Mouse (Mus musculus) urinary bladder, postnatal 25 days (tissue): ENCODE results near the gene Cxcl14.

Source experiments
- DNase-seq: peaks from one replicate; pipeline ENCODE4 v3.0.0; 2022; ENCODE audit warnings: low spot score

The Cxcl14 gene

DNA sequence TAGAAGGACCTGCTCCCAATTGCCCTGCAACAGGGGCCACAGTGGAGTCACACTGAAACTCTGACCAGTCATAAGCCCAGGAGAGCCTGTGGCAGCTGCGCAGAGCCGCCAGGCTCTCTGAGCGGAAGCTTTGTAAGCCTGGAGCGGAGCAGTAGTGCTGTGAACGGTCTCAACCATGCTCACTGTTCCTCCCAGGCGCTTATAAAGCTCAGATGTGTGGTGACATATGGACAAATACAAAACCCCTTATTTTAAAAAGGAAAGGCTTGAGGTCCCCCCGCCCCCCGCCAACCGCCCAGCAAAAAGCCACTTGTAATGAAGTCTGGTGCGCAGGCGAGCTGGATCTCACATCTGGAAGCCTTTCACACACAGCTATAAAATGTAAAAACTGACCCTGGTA lies 7.1 kb downstream of the Cxcl14 start:
- DNase-seq = no peak

DNA sequence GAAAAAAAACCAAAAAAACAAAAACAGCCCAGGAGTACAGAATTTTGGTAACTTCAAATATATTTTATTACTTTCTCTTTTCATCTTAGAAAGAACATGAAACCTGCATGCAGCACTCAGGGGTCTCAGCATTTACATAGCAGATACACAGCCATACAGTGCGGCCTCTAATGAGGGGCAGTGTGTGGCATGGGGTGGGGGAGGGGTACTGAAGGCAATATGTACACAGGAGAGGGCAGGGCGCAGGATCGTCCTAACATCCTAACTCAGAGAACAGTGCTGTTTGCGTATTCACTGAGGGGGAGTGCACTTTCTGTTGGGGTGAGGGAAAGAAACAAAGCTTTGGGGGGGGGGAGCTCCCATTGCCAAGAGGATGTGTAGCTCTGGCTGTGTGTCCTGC lies 7.8 kb downstream of the Cxcl14 start:
- DNase-seq = no peak

DNA sequence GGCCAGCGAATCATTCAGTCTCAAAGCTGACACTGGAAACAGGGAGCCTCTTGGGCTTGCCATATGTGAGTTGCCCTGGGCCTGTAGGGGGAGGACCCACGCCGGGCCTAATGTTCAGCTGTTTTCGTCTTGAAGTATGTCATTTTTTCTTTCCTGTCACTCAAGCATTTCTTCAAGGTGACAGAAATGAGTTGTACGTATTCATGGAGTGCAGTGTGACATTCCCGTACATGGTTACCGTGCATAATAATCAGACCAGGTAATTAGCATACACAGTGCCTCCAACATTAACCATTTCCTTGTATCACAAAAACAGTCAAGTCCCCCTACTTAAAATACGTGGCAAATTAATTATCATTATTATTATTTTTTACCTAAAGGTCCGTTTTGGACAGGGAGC lies 9.3 kb downstream of the Cxcl14 start:
- no peak for DNase-seq

DNA sequence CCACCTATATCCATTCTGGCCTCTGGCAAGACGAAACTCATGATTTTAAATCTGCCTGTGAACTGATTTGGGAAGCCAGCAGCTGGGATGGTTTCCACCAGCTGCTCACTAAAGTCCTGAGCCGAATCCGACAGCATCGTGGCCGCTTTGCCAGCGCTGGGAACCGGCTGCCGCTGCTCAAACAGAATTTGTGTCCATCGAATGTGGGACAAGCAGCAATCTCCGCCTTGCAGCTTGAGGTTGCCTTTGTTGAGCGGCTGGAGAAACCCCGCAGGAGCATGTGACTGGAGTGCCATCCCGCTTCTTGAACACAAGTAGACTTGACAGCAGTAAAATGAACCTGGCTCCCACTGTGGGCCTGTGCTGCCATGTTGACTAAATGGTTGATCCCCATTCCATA lies 13.0 kb downstream of the Cxcl14 start:
- DNase-seq = no peak

DNA sequence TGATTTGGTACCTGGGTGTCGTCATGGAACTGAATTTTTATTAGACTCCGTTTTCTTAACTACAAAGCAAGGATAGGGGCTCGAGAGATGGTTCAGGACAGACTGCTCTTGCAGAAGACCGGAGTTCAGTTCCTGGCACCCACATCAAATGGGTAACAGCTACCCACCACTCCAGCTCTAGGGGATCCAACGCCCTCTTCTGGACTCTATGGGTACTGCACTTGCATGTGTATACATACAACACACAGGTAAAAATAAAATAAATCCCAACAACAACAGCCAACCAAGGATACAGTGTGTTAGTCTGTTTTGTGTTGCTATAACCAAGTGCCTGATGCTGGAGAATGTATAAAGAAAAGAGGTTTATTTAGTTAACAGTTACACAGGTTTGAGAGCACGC lies 16.0 kb downstream of the Cxcl14 start:
- no peak for DNase-seq

DNA sequence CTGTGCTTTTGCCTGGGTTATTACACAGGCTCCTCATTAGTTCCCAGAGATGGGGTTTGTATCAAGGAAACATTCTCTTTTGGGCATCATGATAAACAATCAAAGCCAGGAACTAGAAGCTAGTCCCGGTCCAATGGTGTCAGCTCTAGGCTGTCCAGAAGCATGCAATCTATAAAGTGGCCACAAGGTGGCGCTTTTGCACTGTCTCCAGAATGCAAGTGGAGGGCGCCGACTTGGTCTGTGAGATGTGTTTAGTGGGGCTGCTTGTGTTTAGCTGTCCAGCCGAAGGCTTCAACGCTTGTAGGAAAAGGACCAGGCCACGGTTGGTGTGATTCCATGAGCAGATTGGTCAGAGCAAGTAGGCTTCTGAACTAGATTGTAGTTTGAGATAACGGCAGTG lies 16.9 kb downstream of the Cxcl14 start:
- peak; percentile 83 for DNase-seq

DNA sequence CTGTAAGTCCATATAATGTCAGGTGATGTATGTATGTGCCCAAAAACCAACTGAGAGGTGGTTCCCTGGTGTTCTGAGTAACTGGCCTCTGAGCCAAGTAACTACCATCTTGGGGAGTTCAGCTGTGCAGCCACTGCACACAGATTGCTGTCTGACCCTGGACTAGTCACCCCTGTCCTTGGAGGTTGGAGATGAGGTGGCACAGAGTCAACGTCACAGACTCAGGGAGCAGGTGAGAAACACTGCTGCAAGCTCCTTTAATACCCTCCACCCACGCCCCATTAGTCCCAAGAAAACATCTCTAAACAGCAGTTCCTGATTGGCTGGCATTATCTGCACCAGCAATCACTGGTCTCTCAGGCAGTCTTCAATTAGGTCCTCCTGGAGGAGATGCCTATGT lies 21.2 kb downstream of the Cxcl14 start:
- no peak for DNase-seq

DNA sequence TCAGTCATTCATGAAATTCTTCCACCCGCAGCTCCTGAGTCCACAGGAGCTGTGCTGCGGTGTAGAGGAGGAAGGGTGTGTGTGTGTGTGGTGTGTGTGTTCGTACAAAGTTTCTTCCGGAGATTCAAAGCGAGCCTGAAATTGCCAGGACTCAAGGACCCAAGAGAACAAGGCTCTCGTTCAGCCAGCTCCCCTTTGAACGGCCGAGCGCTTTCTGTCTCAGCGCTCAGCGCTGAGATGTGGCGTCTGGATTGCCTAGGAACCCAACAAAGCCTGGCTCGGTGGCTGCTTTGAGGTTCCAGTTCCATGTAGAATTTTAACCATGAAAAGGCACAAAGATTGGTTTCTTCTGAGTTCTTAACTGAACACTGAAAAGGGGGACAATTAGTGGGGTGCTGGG lies 26.2 kb downstream of the Cxcl14 start:
- DNase-seq = no peak

DNA sequence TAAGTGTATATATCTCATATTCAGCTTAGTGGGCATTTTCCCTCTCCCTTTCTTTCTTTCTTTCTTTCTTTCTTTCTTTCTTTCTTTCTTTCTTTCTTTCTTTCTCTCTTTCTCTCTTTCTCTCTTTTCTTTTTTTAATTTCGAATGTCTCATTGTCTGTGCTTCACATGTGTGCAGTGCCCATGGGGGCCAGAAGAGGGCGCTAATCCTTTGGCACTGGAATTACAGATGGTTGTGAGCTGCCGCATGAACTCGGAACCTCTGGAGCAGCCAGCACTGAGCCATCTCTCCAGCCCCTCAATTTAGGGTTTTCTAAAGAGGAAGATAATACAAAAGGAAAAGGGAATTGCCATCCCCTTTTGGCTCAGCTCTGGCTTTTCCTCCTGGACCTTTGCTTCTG lies 29.0 kb downstream of the Cxcl14 start:
- DNase-seq = no peak

DNA sequence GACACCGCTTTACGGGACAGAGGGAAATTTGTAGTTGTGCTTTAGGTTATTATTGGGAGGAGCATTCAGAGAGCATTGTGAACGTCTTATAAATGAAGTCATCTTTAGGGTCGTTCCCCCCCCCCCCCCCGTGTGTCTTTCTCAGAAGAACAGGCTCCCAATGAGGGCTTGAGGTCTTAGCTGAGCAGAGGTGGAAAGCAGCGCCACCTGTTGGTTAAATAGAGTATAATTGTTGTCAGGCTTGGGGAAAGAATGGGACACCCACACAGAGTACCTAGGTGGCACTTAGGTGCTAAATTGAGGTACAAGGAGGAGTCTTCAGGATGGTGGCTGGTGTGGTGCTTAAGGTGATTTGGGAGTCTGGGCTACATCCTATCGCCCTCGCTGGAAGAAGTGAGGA lies 29.9 kb downstream of the Cxcl14 start:
- DNase-seq = peak; percentile 22

DNA sequence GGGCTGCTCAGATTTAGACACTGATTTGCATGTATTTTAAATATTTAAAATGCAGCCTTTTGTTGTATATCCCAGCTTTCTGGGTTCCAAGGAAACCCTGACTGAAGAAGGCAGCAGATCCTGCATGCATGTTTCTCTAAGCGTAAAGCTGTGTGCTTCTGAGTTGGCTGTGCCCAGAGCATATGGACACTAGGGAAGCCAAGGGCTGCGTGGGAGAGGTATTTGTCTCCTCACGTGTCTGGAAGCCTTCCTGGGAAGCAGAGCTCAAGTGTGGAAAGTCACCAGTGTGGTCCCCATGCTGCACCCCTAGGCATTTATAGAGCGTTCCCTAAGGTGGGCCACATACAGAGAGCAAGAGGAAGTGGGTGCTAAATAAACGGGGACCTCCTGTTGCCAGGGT lies 30.7 kb downstream of the Cxcl14 start:
- no peak for DNase-seq

DNA sequence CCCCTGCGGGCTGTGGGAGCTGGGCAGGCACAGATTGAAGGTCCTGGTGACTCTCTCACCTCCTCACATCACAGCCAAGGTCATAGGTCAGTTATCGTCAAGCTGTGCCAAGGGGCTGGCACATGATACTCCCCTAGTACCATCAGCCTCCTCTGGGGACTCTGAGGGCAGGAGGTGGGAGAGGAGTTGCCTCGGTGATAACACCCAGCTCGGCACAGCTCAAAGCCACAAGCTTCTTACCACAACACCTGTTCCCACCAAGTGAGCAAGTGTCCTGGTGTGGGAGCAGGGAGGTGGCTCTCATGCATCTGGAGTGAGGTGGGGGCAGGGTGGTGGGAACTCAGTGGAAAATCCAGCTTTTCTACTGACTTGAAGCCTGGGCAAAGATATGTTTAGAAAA lies 34.1 kb downstream of the Cxcl14 start:
- DNase-seq = no peak

DNA sequence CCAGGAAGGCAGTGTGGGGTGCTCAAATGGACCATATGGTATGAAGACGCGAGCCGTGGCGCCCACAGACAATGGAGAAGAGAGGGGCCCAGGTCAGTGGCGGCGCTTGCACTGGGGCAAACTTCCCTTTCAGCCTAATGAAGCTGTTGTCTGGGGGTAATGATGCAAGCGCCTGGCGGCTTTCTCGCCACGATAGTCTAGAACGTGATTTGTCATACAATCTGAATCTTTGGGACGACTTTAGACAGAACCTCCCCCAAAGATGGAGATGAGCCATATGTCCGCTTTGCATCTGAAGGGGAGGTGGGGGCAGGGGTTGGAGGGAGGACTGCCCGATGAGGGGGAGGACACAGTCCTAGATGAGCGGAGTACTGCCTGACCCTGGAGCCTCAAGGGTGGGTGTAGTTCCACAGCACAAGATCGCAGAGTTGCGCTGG lies 36.0 kb downstream of the Cxcl14 start:
- DNase-seq = no peak

DNA sequence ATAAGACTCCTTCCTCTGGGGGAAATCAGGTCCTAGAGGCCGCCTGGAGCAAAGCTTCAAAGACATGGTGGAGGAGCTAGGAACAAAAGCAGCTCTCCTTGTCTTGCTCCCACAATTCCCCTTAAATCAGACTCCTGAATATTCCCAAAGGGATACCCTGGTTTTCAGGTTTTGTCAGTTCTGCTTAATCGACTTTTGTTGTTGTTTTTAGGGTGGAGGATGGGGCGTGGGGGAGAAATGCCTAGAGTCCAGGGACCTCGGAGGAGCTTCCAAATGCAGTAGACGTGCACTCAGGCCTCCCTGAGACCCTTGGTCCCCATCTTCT lies 36.5 kb downstream of the Cxcl14 start:
- DNase-seq = no peak

DNA sequence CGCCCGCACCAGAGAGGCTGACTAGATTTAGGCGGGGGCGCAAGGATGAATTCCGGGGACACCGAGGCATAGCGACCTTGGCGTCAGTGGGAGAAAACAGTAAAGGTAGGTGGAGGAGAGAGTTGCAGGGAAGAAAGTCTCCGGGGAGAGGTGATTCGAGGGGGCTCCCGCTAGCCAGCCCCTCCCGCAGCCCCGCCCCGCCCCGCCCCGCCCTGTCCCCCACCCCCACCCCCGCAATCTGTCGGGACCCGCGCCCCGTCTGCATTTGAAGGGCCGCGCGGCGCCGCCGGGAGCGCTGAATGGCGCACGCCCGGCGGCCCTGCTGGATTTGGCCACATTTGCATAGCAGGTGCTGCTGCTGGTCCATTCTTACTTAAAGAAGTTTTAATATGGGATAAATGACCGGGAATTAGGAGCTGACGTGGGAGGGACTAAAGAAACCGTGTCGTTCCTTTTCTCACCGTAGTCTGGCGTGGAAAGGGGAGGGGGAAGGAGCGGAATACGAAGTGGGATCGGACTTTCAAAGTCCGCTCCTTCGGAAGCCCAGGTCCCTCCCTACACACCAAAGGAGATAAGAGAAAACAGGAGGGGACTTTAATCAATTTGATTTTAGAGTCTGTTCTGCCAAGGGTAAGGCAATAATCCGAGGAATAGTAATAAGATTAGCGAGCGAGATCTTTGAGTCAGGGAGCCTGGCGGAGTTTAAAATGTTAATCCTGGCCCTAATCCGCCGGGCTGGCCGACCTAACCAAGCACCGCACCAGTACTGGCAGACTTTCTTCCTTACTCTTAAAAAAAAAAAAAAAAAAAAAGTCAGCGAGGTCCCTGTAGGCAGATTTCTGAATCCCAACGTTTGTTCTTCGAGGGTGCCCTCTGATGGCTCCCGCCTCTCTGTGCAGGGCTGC lies 37.1 kb downstream of the Cxcl14 start:
- DNase-seq = no peak

DNA sequence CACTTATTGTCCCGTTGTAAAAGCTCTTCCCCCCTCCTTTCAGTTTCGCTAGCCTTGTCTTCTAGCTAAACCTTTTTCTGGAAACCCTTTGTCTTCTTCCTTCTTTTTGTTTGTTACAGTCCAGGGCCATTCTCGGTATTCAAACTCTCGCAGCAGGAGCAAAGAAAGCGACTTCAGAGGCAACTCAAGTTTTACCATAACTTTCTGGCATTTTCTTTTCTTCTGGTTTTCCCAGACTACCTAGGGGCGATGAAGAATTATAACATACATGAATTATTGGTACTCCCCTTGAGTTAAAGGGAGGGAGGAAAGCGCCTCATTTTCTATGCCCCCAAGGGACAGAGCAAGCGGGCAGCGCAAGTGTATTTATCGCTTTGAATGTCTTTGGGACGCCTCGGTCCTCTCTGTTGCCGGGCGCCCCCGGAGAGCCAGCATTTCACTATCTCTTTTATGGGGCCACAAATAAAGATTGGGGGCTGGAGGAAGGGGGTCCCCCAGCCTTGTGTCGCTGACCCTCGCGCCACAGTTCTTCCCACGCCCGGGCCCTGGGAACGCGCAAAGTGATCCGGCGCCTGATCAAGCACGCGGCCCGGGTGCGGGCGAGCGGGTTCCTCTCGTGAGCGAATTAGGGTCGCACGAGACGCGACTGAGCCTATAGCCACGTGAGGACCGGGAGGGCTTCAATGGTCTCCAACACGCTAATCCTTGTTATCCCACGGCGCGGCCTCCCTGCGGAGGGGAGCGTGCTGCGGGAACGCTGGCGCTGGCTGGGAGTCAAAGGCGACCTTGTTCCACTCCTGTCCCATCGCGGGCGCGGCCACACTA lies 37.9 kb downstream of the Cxcl14 start:
- DNase-seq = no peak

DNA sequence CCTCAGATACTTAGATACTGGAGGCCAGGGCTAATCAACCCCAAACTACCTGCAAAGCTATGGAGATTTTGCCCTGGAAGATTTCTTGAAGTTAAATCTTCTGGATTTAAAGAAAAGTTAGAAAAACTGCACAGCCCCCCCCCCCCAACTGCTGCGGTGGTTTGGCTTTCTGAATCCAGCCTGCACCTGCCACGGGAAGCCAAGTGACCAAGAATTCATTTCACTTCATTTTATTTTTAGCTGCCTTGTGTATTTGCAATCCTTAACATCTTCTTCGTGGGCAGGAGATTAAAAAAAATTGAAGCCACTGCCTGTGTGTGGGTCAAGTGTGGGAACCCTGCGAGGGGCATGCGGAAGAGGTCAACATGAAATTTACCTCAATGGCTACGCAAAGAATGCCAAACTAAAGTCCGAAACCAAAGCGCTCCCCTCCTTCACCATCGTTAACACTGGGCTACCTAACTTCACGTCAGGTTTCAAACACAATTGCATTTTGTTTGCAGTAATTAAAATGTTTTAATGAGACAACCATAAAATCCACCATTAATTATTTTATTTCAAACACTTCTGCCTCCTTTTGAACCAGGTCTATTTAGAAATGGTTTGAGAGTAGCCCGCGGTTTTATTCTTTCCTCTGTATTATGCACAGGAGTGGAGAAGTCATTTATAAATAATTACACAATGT lies 38.7 kb downstream of the Cxcl14 start:
- no peak for DNase-seq

DNA sequence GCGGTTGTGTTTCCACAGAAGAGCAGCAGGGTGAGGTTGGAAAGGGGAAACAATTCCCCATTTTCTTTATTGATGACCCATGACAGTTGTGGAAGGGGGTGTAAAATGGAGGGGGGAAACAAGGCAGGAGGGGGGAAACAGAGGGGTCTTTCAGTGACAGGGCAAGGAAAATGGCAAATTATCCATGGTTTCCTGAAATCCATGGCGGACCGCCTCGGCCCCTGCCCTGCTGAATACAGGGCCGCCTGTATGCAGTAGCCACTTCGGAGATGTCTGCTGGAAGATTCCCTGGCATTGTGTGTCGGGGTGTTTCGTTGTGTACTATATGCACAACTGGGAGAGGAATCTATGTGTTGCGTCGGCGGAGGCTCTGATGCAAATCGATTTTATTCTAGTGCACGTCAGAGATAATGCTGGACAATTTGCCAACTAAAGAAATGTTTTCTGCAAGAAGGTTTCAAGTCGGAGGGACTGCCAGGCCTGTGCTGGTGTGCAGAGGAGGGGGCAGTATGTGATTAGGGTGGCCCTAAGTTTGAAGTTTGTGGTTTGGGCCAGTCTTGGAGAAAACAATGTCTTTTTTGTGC lies 39.5 kb downstream of the Cxcl14 start:
- DNase-seq = no peak

DNA sequence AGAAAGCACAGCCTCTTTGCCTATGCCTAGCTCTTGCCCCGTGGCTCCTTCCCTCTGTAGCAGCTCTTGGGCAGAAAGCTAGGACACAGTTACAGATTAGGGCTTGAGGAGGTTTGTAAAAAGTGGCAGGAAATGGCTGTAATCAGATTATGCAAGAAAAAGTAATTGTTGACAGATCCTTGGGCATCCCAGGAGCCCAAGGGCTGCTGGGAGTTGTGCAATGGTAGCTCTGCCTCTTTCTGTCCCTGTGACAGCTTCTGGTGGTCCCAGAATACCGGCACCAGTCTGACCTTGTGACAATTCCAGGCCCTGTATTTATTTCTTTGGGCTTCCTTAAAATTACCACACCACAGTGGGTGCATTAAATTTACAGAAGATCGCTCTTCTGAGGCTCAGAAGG lies 43.0 kb downstream of the Cxcl14 start:
- no peak for DNase-seq

DNA sequence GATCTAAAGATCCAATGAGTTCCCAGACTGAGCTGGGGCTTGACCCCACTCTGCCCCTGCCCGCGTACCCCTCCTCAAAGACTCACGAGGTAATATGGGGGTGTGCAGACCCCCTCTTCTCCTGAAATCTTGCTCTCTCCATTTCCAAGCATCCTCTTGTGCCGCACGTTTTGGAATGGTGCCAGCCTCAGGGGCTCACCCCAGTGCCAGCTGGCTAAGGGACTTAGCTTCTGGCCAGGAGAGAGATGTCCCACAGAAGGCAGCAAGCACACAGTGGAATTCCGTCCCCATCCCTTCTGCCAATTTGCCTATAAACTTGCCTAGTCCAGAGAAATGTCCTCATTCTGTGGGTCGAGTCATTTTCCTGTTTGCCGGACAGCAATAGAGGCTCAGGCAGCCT lies 43.6 kb downstream of the Cxcl14 start:
- DNase-seq = no peak

DNA sequence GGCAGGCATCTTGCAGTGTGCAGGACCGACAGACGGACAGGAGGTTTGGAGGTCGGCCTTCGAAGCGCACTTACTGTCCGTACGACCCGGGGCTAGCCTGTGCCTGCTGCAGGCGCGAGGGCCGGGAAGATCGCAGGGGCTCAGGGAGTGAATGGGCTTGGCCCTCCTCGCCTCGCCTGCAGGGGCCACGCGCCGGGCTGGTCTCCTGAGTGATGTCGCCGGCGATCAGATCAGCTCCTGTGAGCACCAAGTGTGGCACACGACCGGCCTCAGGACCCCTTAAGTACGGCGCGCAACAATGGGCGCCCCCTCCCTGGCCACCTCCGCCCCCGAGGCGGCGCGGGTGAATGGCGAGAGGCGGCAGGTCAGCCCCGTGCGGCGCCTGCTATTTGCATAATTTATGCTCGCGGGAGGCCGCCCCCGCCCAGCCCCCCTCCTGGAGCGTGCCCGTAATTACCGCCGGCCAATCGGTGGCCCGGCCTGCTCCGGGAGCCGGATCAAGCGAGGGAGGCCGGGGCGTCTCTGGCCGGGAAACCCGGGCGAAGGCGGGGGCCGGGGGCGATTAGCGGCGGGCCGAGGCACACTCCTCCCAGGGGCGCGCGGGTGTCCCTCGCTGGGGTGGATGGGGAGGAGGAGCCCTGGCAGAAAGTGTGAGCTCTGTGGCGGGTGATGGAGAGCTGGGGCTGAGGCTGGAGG lies 44.3 kb downstream of the Cxcl14 start, which contains the start of gene Neurog1:
Neurog1 (minus strand) TSS at position 240 of the 696 bp plus-strand sequence.
- DNase-seq = no peak
